Mouse (Mus musculus) hindbrain, embryonic 13.5 days (tissue): Measurements from ENCODE around the gene Gm49383. TPM values are rescaled to one million over a fixed set of nuclear protein-coding genes. Genes with fewer than 3 reads are reported as not detected.

ENCODE experiments used
- ATAC-seq: fragments of 200-750 bp; cut with Nextera tagmentation; 2 replicates; pipeline ENCODE4 v1.8.0; 2017; ENCODE audit warnings: moderate TSS enrichment; ENCODE audit not compliant: low FRiP score
- H3K27ac ChIP-seq: fragments of 300-500 bp; sonication (generic); 2 replicates; pipeline ENCODE4 v1.5.1; 2015; ENCODE audit warnings: inconsistent platforms, mild to moderate bottlenecking, moderate library complexity
- H3K27me3 ChIP-seq: fragments of 300-500 bp; sonication (generic); 2 replicates; pipeline ENCODE4 v1.6.1; 2015; ENCODE audit warnings: mild to moderate bottlenecking, inconsistent platforms
- H3K36me3 ChIP-seq: fragments of 300-500 bp; sonication (generic); 2 replicates; pipeline ENCODE4 v1.6.1; 2015; ENCODE audit warnings: mild to moderate bottlenecking, inconsistent platforms
- H3K4me1 ChIP-seq: fragments of 300-500 bp; sonication (generic); replicated peaks from 2 replicates; pipeline ENCODE4 v1.6.1; 2015; ENCODE audit warnings: inconsistent platforms
- H3K4me2 ChIP-seq: fragments of 300-500 bp; sonication (generic); 2 replicates; pipeline ENCODE4 v1.6.1; 2015; ENCODE audit warnings: inconsistent platforms, mild to moderate bottlenecking, moderate library complexity
- H3K4me3 ChIP-seq: fragments of 300-500 bp; sonication (generic); 2 replicates; pipeline ENCODE4 v1.5.1; 2015; ENCODE audit warnings: mild to moderate bottlenecking, inconsistent platforms
- H3K9ac ChIP-seq: fragments of 300-500 bp; sonication (generic); 2 replicates; pipeline ENCODE4 v1.6.1; 2015; ENCODE audit warnings: mild to moderate bottlenecking, inconsistent platforms
- H3K9me3 ChIP-seq: fragments of 300-500 bp; sonication (generic); 2 replicates; pipeline ENCODE4 v1.6.1; 2016; ENCODE audit warnings: inconsistent platforms
- WGBS: fragments of 180-500 bp; shearing (Covaris S2); methylation state at CpG from one replicate; pipeline ENCODE4 v1.1.7; 2015; 5-methylcytosine and 5-hydroxymethylcytosine counted together
- polyA plus RNA-seq: library from polyadenylated mRNA; unstranded; fragments of >200 nt; fragmentation: Nextera tagmentation; extraction: Ambion mirVana; gene quantifications from 2 replicates; pipeline ENCODE4 v1.2.1, GENCODE M21; 2015

The Gm49383 gene
- polyA plus RNA-seq, 1 experiment from 2014 or later: 18.8 TPM

DNA sequence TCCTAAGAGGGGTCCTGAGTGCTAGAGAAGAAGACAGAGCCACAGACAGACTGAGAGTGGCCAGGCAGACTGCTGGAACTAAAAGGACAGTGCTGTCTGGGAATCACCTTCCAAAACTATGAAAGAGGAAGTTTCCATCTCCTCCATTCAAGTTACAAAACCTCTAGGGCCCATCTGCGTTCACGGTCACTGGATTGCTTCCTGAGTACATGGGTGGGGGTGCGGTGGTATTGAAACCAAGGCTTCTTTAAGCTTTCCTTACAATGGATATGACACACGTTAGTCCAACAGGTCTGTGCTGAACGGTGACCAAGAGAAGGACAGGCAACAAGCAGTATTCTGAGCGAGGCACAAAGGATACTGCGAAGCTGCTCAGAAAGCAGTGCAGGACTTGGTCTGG lies 17.5 kb upstream of the Gm49383 start:
- Histone ChIP-seq H3K36me3 (no peaks in the 10 kb centered on the region), H3K4me3 (no peak overlapping the region), H3K9me3 (no peaks in the 10 kb centered on the region), H3K27me3 (no peaks in the 10 kb centered on the region), H3K27ac (no peak overlapping the region), H3K4me2 (no peak overlapping the region), H3K4me1 (no peaks in the 10 kb centered on the region), H3K9ac (no peak overlapping the region)
- WGBS: 93% methylated on average over 7 of the region's 7 CpGs
- no peak for ATAC-seq

GRCm38 (mm10) chr12:69213186-69213777 lies 16.4 kb upstream of the Gm49383 start:
- no peak overlapping the region for H3K9ac ChIP-seq
- WGBS: 94% methylated on average over 13 of the region's 13 CpGs
- no peak overlapping the region for H3K4me2 ChIP-seq
- no peaks in the 10 kb centered on the region for H3K27me3 ChIP-seq
- no peak overlapping the region for H3K4me3 ChIP-seq
- H3K4me1 ChIP-seq: no peaks in the 10 kb centered on the region
- no peaks in the 10 kb centered on the region for H3K36me3 ChIP-seq
- no peak overlapping the region for H3K27ac ChIP-seq
- H3K9me3 ChIP-seq: no peaks in the 10 kb centered on the region
- no peak for ATAC-seq

GRCm38 (mm10) chr12:69211057-69211456 lies 14.2 kb upstream of the Gm49383 start:
- H3K4me2 ChIP-seq: no peak overlapping the region
- H3K36me3 ChIP-seq: no peaks in the 10 kb centered on the region
- H3K9me3 ChIP-seq: no peaks in the 10 kb centered on the region
- H3K4me3 ChIP-seq: no peak overlapping the region
- 88% methylated on average over 5 of the region's 5 CpGs for WGBS
- H3K27me3 ChIP-seq: no peaks in the 10 kb centered on the region
- ATAC-seq: no peak
- no peak overlapping the region for H3K9ac ChIP-seq
- H3K4me1 ChIP-seq: no peaks in the 10 kb centered on the region
- no peak overlapping the region for H3K27ac ChIP-seq

GRCm38 (mm10) chr12:69210056-69210979 lies 13.4 kb upstream of the Gm49383 start:
- Histone ChIP-seq H3K4me3 (no peak overlapping the region), H3K4me1 (no peaks in the 10 kb centered on the region), H3K9ac (no peak overlapping the region), H3K36me3 (no peaks in the 10 kb centered on the region), H3K27me3 (no peaks in the 10 kb centered on the region), H3K27ac (no peak overlapping the region), H3K4me2 (no peak overlapping the region), H3K9me3 (no peaks in the 10 kb centered on the region)
- no peak for ATAC-seq
- WGBS: 89% methylated on average over 18 of the region's 18 CpGs

DNA sequence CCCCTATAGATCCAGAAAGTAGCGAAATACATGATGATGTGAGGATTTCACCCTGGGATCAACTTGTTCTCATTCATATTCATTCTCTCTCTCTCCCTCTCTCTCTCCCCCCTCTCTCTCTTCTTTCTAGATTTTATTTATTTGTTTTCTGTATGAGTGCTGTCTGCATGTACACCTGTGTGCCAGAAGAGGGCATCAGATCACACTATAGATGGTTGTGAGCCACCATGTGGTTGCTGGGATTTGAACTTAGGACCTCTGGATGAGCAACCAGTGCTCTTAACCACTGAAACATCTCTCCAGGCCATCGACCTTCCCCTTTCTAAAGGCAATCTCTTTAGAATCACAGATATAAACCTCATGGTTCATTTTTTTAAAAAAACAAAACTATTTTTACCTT lies 11.6 kb upstream of the Gm49383 start:
- Histone ChIP-seq H3K27me3 (no peaks in the 10 kb centered on the region), H3K9me3 (no peaks in the 10 kb centered on the region), H3K4me2 (no peak overlapping the region), H3K4me1 (peaks cover 4% of the 10 kb centered on the region; the same call in 1 of the 2 replicates), H3K9ac (no peak overlapping the region), H3K36me3 (no peaks in the 10 kb centered on the region), H3K27ac (no peak overlapping the region), H3K4me3 (no peak overlapping the region)
- WGBS: 97% methylated on average over 2 of the region's 2 CpGs
- no peak for ATAC-seq

DNA sequence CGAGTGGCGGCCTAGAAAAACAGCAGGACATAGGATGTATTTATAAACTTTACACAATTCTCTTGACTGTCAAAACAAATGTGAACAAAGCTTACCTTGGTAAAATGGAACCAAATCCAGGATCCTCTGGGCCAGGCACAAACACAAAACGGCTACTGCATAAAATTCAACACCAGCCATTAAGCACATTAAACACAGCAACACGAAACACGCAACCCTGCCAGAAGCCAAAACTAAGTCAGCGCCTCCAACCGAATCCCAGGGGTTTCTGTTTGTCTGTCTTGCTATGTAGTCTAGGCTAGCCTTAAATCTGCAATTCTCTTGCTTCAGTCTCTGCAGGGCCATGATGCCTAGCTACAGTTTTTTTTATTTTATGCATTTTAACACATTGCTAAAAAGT lies 11.0 kb upstream of the Gm49383 start:
- WGBS: 94% methylated on average over 7 of the region's 7 CpGs
- no peaks in the 10 kb centered on the region for H3K9me3 ChIP-seq
- H3K9ac ChIP-seq: no peak overlapping the region
- no peaks in the 10 kb centered on the region for H3K36me3 ChIP-seq
- peaks cover 4% of the 10 kb centered on the region; the same call in 1 of the 2 replicates for H3K4me1 ChIP-seq
- no peak for ATAC-seq
- no peak overlapping the region for H3K27ac ChIP-seq
- H3K27me3 ChIP-seq: no peaks in the 10 kb centered on the region
- H3K4me3 ChIP-seq: no peak overlapping the region
- no peak overlapping the region for H3K4me2 ChIP-seq

DNA sequence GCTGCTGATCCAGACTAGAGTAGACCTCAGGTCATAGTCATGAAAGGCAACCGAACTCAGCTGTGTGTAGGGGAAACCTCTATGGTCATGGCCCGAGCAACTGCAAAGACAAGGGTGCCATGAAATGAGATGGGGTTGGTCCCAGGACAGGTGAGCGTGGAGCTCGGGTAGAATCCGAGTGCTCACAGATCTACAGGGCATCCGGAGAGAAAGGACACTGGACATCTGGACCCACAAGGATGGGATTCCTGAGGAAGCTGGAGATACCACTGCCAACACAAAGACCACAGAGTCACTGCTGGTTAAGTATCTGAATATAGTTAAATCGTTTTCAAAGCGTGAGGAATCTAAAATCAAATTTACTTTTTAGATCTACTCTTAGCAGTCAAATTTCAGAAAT lies 10.5 kb upstream of the Gm49383 start:
- 97% methylated on average over 8 of the region's 8 CpGs for WGBS
- no peak overlapping the region for H3K4me3 ChIP-seq
- no peak overlapping the region for H3K27ac ChIP-seq
- peaks cover 2% of the 10 kb centered on the region; the same call in 1 of the 2 replicates for H3K36me3 ChIP-seq
- H3K9ac ChIP-seq: no peak overlapping the region
- no peaks in the 10 kb centered on the region for H3K27me3 ChIP-seq
- H3K4me2 ChIP-seq: no peak overlapping the region
- no peak for ATAC-seq
- H3K4me1 ChIP-seq: peaks cover 4% of the 10 kb centered on the region; the same call in 1 of the 2 replicates
- no peaks in the 10 kb centered on the region for H3K9me3 ChIP-seq

GRCm38 (mm10) chr12:69204052-69204833 lies 7.3 kb upstream of the Gm49383 start, which contains the start of gene Gm49384:
Gene Gm49384 (minus strand): TSS chr12:69204267.
- no peak for ATAC-seq
- Histone ChIP-seq H3K9me3 (no peaks in the 10 kb centered on the region), H3K4me3 (0 out of 2 replicates have a peak within 1 kb of the TSS, but pooled peaks have one; percentile 9), H3K27me3 (no peaks in the 10 kb centered on the region), H3K27ac (no peak within 1 kb of the TSS), H3K9ac (no peak within 1 kb of the TSS), H3K4me2 (peak within 1 kb of the TSS; percentile 30; the same call in 1 of the 2 replicates), H3K36me3 (peaks cover 18% of the 10 kb centered on the region; the same call in 1 of the 2 replicates), H3K4me1 (peaks cover 6% of the 10 kb centered on the region)
- WGBS: 62% methylated on average over 16 of the region's 16 CpGs

DNA sequence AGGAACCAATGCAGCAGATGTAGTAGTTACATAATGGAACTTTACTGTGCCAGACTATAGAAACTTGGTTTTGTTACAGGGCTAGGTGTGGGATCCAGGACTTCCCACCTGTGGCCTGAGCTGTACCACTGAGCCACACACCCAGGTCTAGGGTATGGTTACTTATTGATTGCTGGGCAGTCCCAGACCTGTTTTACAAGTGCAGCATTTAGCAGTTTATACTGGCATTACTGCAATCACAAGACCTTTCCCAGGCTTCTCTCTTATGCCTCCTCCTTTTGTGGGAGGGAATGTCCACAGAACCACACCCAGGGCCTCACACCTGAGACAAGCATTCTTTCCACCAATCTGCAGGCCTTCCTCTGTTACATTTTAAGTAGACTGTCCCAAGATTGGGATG lies 2.1 kb upstream of the Gm49383 start:
- Histone ChIP-seq H3K27me3 (no peaks in the 10 kb centered on the region), H3K36me3 (peaks cover 18% of the 10 kb centered on the region; the same call in 1 of the 2 replicates), H3K9ac (no peak overlapping the region), H3K9me3 (no peaks in the 10 kb centered on the region), H3K4me2 (peak overlapping the region; percentile 95), H3K27ac (no peak overlapping the region), H3K4me3 (no peak overlapping the region), H3K4me1 (peaks cover 31% of the 10 kb centered on the region)
- no peak for ATAC-seq

GRCm38 (mm10) chr12:69198164-69198535 lies 1.2 kb upstream of the Gm49383 start, which contains the start of gene Dnaaf2:
Gene Dnaaf2 (minus strand): TSS chr12:69198429.
- Histone ChIP-seq H3K27me3 (no peaks in the 10 kb centered on the region), H3K4me1 (peaks cover 29% of the 10 kb centered on the region), H3K4me2 (peak within 1 kb of the TSS; percentile 95), H3K9me3 (no peaks in the 10 kb centered on the region), H3K9ac (peak within 1 kb of the TSS; percentile 90), H3K36me3 (peaks cover 18% of the 10 kb centered on the region; the same call in 1 of the 2 replicates), H3K27ac (peak within 1 kb of the TSS; percentile 94), H3K4me3 (peak within 1 kb of the TSS; percentile 86)
- peak; percentile 32; the same call in 1 of the 2 replicates for ATAC-seq
- under 1% methylated on average over 18 of the region's 18 CpGs for WGBS

DNA sequence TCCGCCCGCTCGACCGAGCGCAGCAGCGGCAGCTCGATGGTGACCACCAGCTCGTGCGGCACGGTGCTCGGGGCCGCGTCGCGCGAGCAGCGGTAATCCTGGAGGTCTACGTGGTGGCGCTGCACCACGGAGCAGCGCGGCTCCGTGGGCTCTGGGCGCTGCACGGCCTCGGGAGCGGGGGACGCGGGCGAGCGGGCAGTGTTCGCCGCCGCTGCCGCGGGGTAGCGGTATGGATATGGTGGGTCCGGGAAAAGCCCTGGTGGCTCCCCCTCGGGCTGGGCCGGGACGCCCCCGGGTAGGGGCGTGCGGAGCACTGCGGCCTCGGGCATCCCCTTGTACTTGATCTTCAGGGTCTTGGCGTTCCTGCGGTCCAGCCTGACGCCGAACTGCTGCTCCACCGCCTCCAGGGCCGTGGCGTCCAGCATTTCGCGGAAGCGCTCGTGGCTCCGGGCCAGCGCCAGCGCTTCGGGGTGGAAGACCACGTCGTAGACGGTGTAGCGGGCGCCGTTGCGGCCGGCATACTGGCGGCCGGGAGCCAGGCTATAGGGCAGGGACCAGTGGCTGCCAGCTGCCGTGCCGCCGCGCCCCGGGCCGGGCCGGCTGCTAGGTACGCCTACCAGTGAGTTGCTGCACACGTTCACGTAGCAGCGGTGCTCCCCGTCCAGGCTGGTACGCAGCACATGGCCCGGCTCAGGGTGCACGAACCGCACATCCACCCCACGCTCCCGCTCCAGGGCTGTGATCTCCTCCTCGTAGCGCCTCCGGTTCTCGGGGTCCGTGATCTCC lies 667 bp upstream of the Gm49383 start:
- H3K36me3 ChIP-seq: peaks cover 18% of the 10 kb centered on the region; the same call in 1 of the 2 replicates
- H3K4me2 ChIP-seq: peak overlapping the region; percentile 95
- WGBS: under 1% methylated on average over 92 of the region's 94 CpGs
- no peaks in the 10 kb centered on the region for H3K9me3 ChIP-seq
- no peaks in the 10 kb centered on the region for H3K27me3 ChIP-seq
- peak overlapping the region; percentile 90 for H3K9ac ChIP-seq
- H3K4me3 ChIP-seq: peak overlapping the region; percentile 86
- H3K27ac ChIP-seq: peak overlapping the region; percentile 94
- H3K4me1 ChIP-seq: peaks cover 29% of the 10 kb centered on the region
- peak; percentile 82 for ATAC-seq
